Mouse (Mus musculus): ENCODE measurements at regions not wholly inside any gene's neighbourhood (a gene's known extent, or its start where the extent isn't known, plus 50 kb on each side); places are given as distances from the start of the nearest gene placed in this dataset.

- TF ChIP-seq CTCF (IDR thresholded peaks at IDR 0.05; ENCODE audit: low read depth) (no peak), EP300 (IDR thresholded peaks at IDR 0.05; ENCODE audit: low read depth) (no peak)
These were observed 354.1 kb upstream of the Adamts16 start for GRCm38 (mm10) chr13:71195675-71196074.

Data from liver, postnatal 0 days (tissue).